Mouse (Mus musculus): ENCODE measurements around the gene Il25. TPM values are rescaled to one million over a fixed set of nuclear protein-coding genes. Genes with fewer than 3 reads are reported as not detected.
"Not testable (repeated sequence)": the region's sequence is repeated elsewhere in the genome, so short reads cannot be mapped to it uniquely, and the experiment has no call there.

The Il25 gene
- polyA plus RNA-seq, 1 experiment from 2014 or later, result not detected

- Histone ChIP-seq H3K4me3 (ENCODE audit: inconsistent target) (no peak overlapping the region), H3K79me2 (ENCODE audit: inconsistent target) (no peaks in the 10 kb centered on the region)
- WGBS (ENCODE audit: missing documents), result 51% methylated on average over 12 of the region's 12 CpGs
Measured at GRCm38 (mm10) chr14:54939434-54940175, 7.1 kb downstream of the Il25 start.

GRCm38 (mm10) chr14:54940176-54940530, 7.7 kb downstream of the Il25 start:
- Histone ChIP-seq H3K4me3 (ENCODE audit: inconsistent target) (no peak overlapping the region), H3K36me3 (ENCODE audit: inconsistent target) (no peaks in the 10 kb centered on the region), H3K79me2 (ENCODE audit: inconsistent target) (no peaks in the 10 kb centered on the region), H3K27ac (no peak overlapping the region)
- WGBS (ENCODE audit: missing documents), result 66% methylated on average over 3 of the region's 3 CpGs

More at GRCm38 (mm10) chr14:54939434-54940175, 7.1 kb downstream of the Il25 start:
- H3K36me3 ChIP-seq (ENCODE audit: inconsistent target), result no peaks in the 10 kb centered on the region
- no peak overlapping the region for H3K27ac ChIP-seq

DNA sequence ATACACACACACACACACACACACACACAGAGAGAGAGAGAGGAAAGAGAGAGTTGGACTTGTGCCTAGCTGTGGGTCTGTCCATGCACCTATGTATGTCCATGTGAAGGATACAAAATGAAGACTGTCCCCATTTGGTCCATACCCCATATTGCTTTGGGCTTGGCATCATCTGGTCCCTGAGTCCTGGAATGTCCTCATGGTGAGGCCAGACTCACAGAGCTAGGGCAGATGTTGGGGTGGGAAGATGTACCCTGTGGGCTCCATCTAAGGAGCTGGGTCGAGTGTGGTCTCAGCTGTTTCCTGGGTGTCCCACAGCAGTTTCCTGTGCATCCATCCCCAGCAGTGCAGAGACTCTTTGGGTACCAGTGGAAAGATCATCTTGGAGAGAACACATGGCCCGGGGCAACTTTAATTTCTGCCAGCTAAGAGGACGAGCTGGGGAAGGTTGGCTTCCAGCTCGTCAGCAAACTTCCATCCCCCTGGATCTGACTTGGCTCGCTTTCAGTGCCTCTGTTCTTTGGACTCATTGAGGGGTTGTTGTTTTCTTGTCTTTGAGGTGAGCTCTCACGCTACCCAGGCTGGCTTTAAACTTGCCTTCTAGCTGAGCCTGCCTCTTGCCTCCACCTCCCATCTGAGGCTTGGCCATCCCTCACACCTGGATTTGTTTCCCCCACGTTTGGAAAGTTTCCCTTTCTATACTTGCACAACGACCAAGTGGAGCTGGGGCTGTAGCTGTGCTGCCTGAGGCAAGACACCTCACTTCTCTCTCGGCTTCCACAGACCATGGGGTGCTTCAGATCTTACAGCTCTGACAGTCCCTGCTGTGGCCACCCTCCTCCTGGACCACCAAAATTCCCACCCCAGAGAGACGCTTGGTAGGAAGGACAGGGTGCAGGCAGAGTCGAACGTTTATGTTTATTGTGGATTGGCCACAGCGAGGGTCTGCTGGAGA, 8.8 kb downstream of the Il25 start:
- 60% methylated on average over 13 of the region's 13 CpGs for WGBS (ENCODE audit: missing documents)
- Histone ChIP-seq H3K36me3 (ENCODE audit: inconsistent target) (no peaks in the 10 kb centered on the region), H3K27ac (no peak overlapping the region), H3K79me2 (ENCODE audit: inconsistent target) (no peaks in the 10 kb centered on the region), H3K4me3 (ENCODE audit: inconsistent target) (no peak overlapping the region)

GRCm38 (mm10) chr14:54942479-54942878, 10.0 kb downstream of the Il25 start:
- Histone ChIP-seq H3K4me3 (ENCODE audit: inconsistent target) (no peak overlapping the region), H3K27ac (no peak overlapping the region), H3K79me2 (ENCODE audit: inconsistent target) (no peaks in the 10 kb centered on the region), H3K36me3 (ENCODE audit: inconsistent target) (no peaks in the 10 kb centered on the region)
- 93% methylated on average over 8 of the region's 8 CpGs for WGBS (ENCODE audit: missing documents)

GRCm38 (mm10) chr14:54943971-54944370, 11.5 kb downstream of the Il25 start:
- WGBS (ENCODE audit: missing documents), result 94% methylated on average over 6 of the region's 7 CpGs
- Histone ChIP-seq H3K36me3 (ENCODE audit: inconsistent target) (no peaks in the 10 kb centered on the region), H3K79me2 (ENCODE audit: inconsistent target) (no peaks in the 10 kb centered on the region), H3K4me3 (ENCODE audit: inconsistent target) (no peak overlapping the region), H3K27ac (no peak overlapping the region)

DNA sequence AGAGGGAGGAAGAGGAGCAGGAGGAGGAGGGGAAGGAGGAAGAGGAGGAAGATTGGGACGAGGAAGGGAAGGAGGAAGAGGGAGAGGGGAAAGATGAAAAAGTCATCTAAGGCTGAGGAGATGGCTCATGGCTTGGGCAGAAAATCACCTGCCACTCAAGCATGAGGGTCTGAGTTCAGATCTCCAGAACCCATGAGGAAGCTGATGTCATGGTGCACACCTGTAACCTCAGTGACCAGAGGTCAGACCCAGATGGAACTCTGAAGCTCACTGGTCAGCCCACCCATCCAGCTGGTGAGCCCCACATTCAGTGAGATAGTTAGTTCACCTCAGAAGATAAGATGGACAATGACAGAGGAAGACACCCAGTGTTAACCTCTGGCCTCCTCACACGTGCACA, 12.4 kb downstream of the Il25 start:
- H3K36me3 ChIP-seq (ENCODE audit: inconsistent target), result no peaks in the 10 kb centered on the region
- H3K4me3 ChIP-seq (ENCODE audit: inconsistent target), result no peak overlapping the region
- H3K27ac ChIP-seq, result no peak overlapping the region
- H3K79me2 ChIP-seq (ENCODE audit: inconsistent target), result no peaks in the 10 kb centered on the region
- 62% methylated on average over 2 of the region's 2 CpGs for WGBS (ENCODE audit: missing documents)

GRCm38 (mm10) chr14:54945975-54946704, 13.6 kb downstream of the Il25 start:
- no peak overlapping the region for H3K4me3 ChIP-seq (ENCODE audit: inconsistent target)
- WGBS (ENCODE audit: missing documents), result 88% methylated on average over 19 of the region's 19 CpGs
- no peaks in the 10 kb centered on the region for H3K36me3 ChIP-seq (ENCODE audit: inconsistent target)
- H3K79me2 ChIP-seq (ENCODE audit: inconsistent target), result no peaks in the 10 kb centered on the region
- H3K27ac ChIP-seq, result no peak overlapping the region

GRCm38 (mm10) chr14:54947008-54947407, 14.5 kb downstream of the Il25 start:
- not testable (repeated sequence) for H3K4me3 ChIP-seq (ENCODE audit: inconsistent target); H3K36me3 ChIP-seq (ENCODE audit: inconsistent target); H3K27ac ChIP-seq; H3K79me2 ChIP-seq (ENCODE audit: inconsistent target)
- WGBS (ENCODE audit: missing documents), result 92% methylated on average over 5 of the region's 11 CpGs

DNA sequence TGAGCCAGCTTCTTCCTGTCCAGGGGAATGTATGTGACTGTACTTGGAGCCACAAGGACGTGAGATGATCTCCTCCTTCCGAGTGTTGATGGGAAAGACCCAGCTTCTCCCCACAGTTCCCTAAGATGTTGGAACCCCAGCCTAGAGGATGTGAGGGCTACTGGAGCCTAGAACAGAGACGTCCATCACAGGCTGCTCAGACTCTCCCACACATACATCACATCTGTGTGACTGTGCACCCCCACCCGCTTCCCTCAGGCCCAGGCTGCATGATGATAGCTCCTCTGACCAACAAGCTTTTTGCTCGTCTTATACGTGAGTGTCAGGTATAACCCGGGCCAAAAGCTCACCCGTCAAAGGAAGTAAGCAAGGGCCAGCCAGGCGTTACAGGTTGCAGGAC, 16.3 kb downstream of the Il25 start:
- Histone ChIP-seq H3K4me3 (ENCODE audit: inconsistent target) (no peak overlapping the region), H3K79me2 (ENCODE audit: inconsistent target) (no peaks in the 10 kb centered on the region), H3K27ac (no peak overlapping the region), H3K36me3 (ENCODE audit: inconsistent target) (no peaks in the 10 kb centered on the region)
- WGBS (ENCODE audit: missing documents), result 84% methylated on average over 9 of the region's 9 CpGs

DNA sequence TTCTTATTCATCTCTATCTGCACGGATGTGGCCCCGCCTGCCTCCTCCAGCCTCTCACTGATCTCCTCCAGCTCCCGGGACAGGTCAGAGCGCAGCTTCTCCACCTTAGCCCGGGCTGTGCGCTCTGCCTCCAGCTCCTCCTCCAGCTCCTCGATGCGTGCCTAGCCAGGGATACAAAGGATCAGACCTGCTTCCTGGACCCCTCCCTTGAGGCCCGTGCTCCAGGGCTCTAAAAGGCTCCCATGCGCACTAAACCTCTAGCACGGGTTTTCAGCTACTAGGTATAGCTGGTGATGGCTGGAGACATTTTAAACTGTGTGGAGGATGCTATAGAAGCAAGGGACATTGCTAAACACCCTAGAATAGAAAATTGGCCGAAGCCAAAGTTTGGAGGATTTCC, 18.0 kb downstream of the Il25 start:
- H3K36me3 ChIP-seq (ENCODE audit: inconsistent target), result no peaks in the 10 kb centered on the region
- no peak overlapping the region for H3K27ac ChIP-seq
- WGBS (ENCODE audit: missing documents), result 80% methylated on average over 10 of the region's 12 CpGs
- no peaks in the 10 kb centered on the region for H3K79me2 ChIP-seq (ENCODE audit: inconsistent target)
- H3K4me3 ChIP-seq (ENCODE audit: inconsistent target), result no peak overlapping the region

DNA sequence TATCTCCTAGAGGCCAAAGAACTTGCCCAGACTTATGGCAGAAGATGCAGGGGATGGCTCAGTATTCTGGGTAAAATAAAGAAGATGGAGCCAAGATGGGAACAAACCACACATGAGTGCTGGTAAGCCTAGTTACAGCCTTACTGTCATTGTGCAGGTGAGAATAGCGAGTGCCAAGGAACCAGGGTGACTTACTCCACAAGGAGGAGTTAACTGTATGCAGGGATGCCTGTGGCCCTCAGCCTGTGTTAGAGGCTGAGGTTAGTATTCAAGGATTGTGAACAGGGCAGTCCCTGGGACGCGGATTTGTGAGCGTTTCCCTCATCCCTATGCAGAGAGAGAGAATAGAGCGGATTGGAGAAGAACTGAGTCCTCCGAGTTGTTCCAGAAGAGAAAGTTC, 19.1 kb downstream of the Il25 start:
- H3K79me2 ChIP-seq (ENCODE audit: inconsistent target), result no peaks in the 10 kb centered on the region
- no peak overlapping the region for H3K27ac ChIP-seq
- 91% methylated on average over 6 of the region's 6 CpGs for WGBS (ENCODE audit: missing documents)
- no peak overlapping the region for H3K4me3 ChIP-seq (ENCODE audit: inconsistent target)
- H3K36me3 ChIP-seq (ENCODE audit: inconsistent target), result no peaks in the 10 kb centered on the region

DNA sequence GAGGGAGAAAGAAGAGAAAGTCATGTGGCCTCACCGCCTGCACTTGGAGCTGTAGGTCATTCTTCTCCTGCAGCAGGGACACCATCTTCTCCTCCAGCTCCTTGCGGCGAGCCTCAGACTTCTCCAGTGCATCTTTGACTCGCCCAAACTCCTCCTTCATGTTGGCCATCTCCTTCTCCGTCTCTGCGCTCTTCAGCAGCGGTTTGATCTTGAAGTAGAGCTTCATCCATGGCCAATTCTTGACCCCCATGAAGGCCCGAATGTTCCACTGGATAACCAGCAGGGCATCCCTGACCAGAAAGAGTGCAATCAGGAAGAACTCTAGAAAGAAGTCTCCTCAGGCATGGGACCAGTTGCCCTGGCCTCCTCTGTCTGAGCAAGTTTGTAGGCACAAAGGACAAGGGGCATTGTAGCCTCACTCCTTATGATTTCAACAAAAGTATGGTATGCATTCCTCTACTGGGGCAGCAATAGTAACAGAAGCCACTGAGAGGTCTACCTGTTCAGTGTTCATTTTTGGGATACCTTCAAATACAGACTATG, 21.2 kb downstream of the Il25 start:
- Histone ChIP-seq H3K27ac (no peak overlapping the region), H3K4me3 (ENCODE audit: inconsistent target) (no peak overlapping the region), H3K79me2 (ENCODE audit: inconsistent target) (no peaks in the 10 kb centered on the region), H3K36me3 (ENCODE audit: inconsistent target) (no peaks in the 10 kb centered on the region)
- WGBS (ENCODE audit: missing documents), result 90% methylated on average over 8 of the region's 8 CpGs

GRCm38 (mm10) chr14:54954474-54954873, 22.0 kb downstream of the Il25 start:
- 83% methylated on average over 3 of the region's 3 CpGs for WGBS (ENCODE audit: missing documents)
- no peak overlapping the region for H3K4me3 ChIP-seq (ENCODE audit: inconsistent target)
- H3K79me2 ChIP-seq (ENCODE audit: inconsistent target), result no peaks in the 10 kb centered on the region
- no peak overlapping the region for H3K27ac ChIP-seq
- no peaks in the 10 kb centered on the region for H3K36me3 ChIP-seq (ENCODE audit: inconsistent target)

DNA sequence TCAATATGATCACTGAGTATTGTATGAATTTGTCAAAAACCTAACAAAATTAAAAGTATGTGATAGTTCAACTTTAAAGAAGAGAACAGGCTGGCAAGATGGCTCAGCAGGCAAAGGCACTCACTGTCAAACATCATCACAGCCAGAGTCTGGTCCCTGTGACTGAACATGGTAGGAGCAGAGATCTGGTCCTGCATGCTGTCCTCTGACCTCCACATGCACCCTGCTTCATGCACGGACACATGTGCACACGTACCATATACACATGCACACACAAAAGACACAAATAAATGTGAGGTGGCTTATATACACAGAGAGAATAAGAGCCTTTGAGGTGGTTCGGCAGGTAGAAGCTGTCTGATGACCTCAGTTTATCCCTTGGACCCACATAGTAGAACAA, 23.0 kb downstream of the Il25 start:
- Histone ChIP-seq H3K36me3 (ENCODE audit: inconsistent target) (no peaks in the 10 kb centered on the region), H3K4me3 (ENCODE audit: inconsistent target) (no peak overlapping the region), H3K27ac (no peak overlapping the region), H3K79me2 (ENCODE audit: inconsistent target) (no peaks in the 10 kb centered on the region)
- WGBS (ENCODE audit: missing documents), result 83% methylated on average over 2 of the region's 3 CpGs
